Comparison of ENCODE assay signal across 15 mouse cellular contexts in genomic region chr2:91452658-91453057, GRCm38 (mm10). TPM values are rescaled to one million over a fixed set of nuclear protein-coding genes. Genes with fewer than 3 reads are reported as not detected.
A peak's percentile ranks its signal among the peaks of the same experiment; 100 is the strongest.
DNase-seq lines count a peak whose midpoint lies in the region; ATAC-seq and TF ChIP-seq lines count a peak whose summit lies in the region.
"Had no signal": no experiment of that assay in that cellular context is flagged by ENCODE, and none has a peak within 500 bp of the region (broad histone marks: within the 10 kb centered on the region; RNA-seq: fewer than 3 reads in every experiment).

No protein-coding gene starts in this region.

- TF ChIP-seq CTCF in intestine, postnatal 0 days (IDR thresholded peaks at IDR 0.05; ENCODE audit: low read depth), result no peak

- H3K4me1 ChIP-seq in heart, embryonic 10.5 days, result peaks cover 22% of the 10 kb centered on the region
- peaks cover 31% of the 10 kb centered on the region for H3K4me1 ChIP-seq in liver, embryonic 12.5 days
- H3K4me1 ChIP-seq in liver, embryonic 11.5 days (replicated peaks; ENCODE audit: control insufficient read depth, insufficient read depth, low read length), result peaks cover 12% of the 10 kb centered on the region
- 0 out of 2 replicates have a peak, but pooled peaks cover 4% of the 10 kb centered on the region for H3K4me1 ChIP-seq in intestine, postnatal 0 days (replicated peaks; ENCODE audit: control insufficient read depth, insufficient read depth, low read length)
- H3K4me1 ChIP-seq in neural tube, embryonic 13.5 days (replicated peaks), result peaks cover 14% of the 10 kb centered on the region

- no peaks in the 10 kb centered on the region for H3K9me3 ChIP-seq in heart, embryonic 10.5 days
- no peaks in the 10 kb centered on the region for H3K9me3 ChIP-seq in liver, embryonic 12.5 days (replicated peaks)
- H3K9me3 ChIP-seq in liver, embryonic 11.5 days (ENCODE audit: control insufficient read depth, low read length), result no peaks in the 10 kb centered on the region
- no peaks in the 10 kb centered on the region for H3K9me3 ChIP-seq in intestine, postnatal 0 days (ENCODE audit: control insufficient read depth)
- no peaks in the 10 kb centered on the region for H3K9me3 ChIP-seq in neural tube, embryonic 13.5 days
- H3K9me3 ChIP-seq: embryonic facial prominence, embryonic 15.5 days; megakaryocyte, embryonic 14.5 days had no signal

- H3K27me3 ChIP-seq in heart, embryonic 10.5 days (ENCODE audit: insufficient read depth, poor library complexity, severe bottlenecking), result no peaks in the 10 kb centered on the region
- peaks cover 33% of the 10 kb centered on the region for H3K27me3 ChIP-seq in liver, embryonic 12.5 days (replicated peaks)
- peaks cover 2% of the 10 kb centered on the region for H3K27me3 ChIP-seq in liver, embryonic 11.5 days (replicated peaks; ENCODE audit: control insufficient read depth, insufficient read depth, low read length)
- no peaks in the 10 kb centered on the region for H3K27me3 ChIP-seq in intestine, postnatal 0 days (replicated peaks; ENCODE audit: control insufficient read depth, insufficient read depth, low read length)
- H3K27me3 ChIP-seq in neural tube, embryonic 13.5 days, result 0 out of 2 replicates have a peak, but pooled peaks cover 6% of the 10 kb centered on the region
- H3K27me3 ChIP-seq: embryonic facial prominence, embryonic 15.5 days had no signal

- DNase-seq in heart, embryonic 10.5 days (ENCODE audit: low spot score), result no peak
- DNase-seq in heart, adult 18-20 months, result no peak
- no peak for DNase-seq in liver, embryonic 11.5 days (ENCODE audit: low spot score)
- DNase-seq in left cerebral cortex, adult 9 months (ENCODE audit: low spot score in 2 of 2), result no peak
- DNase-seq in right cerebral cortex, postnatal 4 days, result no peak
- DNase-seq: B cell, adult 2 months; cerebellum, postnatal 25 days; thymus, postnatal 14 days had no signal

- peak overlapping the region; percentile 27; the same call in 1 of the 2 replicates for H3K4me3 ChIP-seq in heart, embryonic 10.5 days
- no peak overlapping the region for H3K4me3 ChIP-seq in liver, embryonic 12.5 days
- no peak overlapping the region for H3K4me3 ChIP-seq in liver, embryonic 11.5 days (ENCODE audit: low read depth, low read length)
- H3K4me3 ChIP-seq in intestine, postnatal 0 days (ENCODE audit: low read depth, low read length), result no peak overlapping the region
- no peak overlapping the region for H3K4me3 ChIP-seq in neural tube, embryonic 13.5 days
- H3K4me3 ChIP-seq: embryonic facial prominence, embryonic 15.5 days; megakaryocyte, embryonic 14.5 days had no signal

- H3K27ac ChIP-seq in heart, embryonic 10.5 days, result no peak overlapping the region
- H3K27ac ChIP-seq in liver, embryonic 12.5 days, result no peak overlapping the region
- H3K27ac ChIP-seq in liver, embryonic 11.5 days (ENCODE audit: low read depth, low read length), result no peak overlapping the region
- peak overlapping the region; percentile 70 for H3K27ac ChIP-seq in intestine, postnatal 0 days (ENCODE audit: low read depth, low read length)
- no peak overlapping the region for H3K27ac ChIP-seq in neural tube, embryonic 13.5 days (replicated peaks)
- H3K27ac ChIP-seq: embryonic facial prominence, embryonic 15.5 days; hindbrain, postnatal 0 days had no signal

- no peak overlapping the region for H3K9ac ChIP-seq in liver, embryonic 12.5 days
- no peak overlapping the region for H3K9ac ChIP-seq in liver, embryonic 11.5 days (ENCODE audit: low read depth, low read length)
- no peak overlapping the region for H3K9ac ChIP-seq in intestine, postnatal 0 days (ENCODE audit: low read depth, low read length)
- H3K9ac ChIP-seq in neural tube, embryonic 13.5 days, result no peak overlapping the region
- H3K9ac ChIP-seq: embryonic facial prominence, embryonic 15.5 days had no signal

- no peak; the same call in 1 of the 2 replicates for ATAC-seq in liver, embryonic 12.5 days
- no peak for ATAC-seq in liver, embryonic 11.5 days (replicated peaks; ENCODE audit: low FRiP score)
- peak; percentile 74 for ATAC-seq in intestine, postnatal 0 days
- ATAC-seq in neural tube, embryonic 13.5 days (ENCODE audit: low read depth), result no peak
- ATAC-seq: forebrain, embryonic 16.5 days; hindbrain, postnatal 0 days had no signal

- no peaks in the 10 kb centered on the region for H3K36me3 ChIP-seq in heart, embryonic 10.5 days
- no peaks in the 10 kb centered on the region for H3K36me3 ChIP-seq in liver, embryonic 12.5 days
- no peaks in the 10 kb centered on the region for H3K36me3 ChIP-seq in liver, embryonic 11.5 days (ENCODE audit: control insufficient read depth, insufficient read depth, low read length)
- H3K36me3 ChIP-seq in intestine, postnatal 0 days (ENCODE audit: control insufficient read depth, insufficient read depth), result no peaks in the 10 kb centered on the region
- no peaks in the 10 kb centered on the region for H3K36me3 ChIP-seq in neural tube, embryonic 13.5 days
- H3K36me3 ChIP-seq: embryonic facial prominence, embryonic 15.5 days had no signal

- H3K4me2 ChIP-seq in liver, embryonic 12.5 days, result peak overlapping the region; percentile 8
- no peak overlapping the region for H3K4me2 ChIP-seq in liver, embryonic 11.5 days
- peak overlapping the region; percentile 54 for H3K4me2 ChIP-seq in intestine, postnatal 0 days (replicated peaks; ENCODE audit: low read depth)
- peak overlapping the region; percentile 18; the same call in 1 of the 2 replicates for H3K4me2 ChIP-seq in neural tube, embryonic 13.5 days
- H3K4me2 ChIP-seq: embryonic facial prominence, embryonic 15.5 days had no signal

- 38% methylated on average over 8 of the region's 8 CpGs for WGBS in heart, embryonic 10.5 days
- WGBS in liver, embryonic 12.5 days (ENCODE audit: insufficient replicate concordance), result 35% methylated on average over 8 of the region's 8 CpGs
- 43% methylated on average over 8 of the region's 8 CpGs for WGBS in liver, embryonic 11.5 days
- WGBS in intestine, postnatal 0 days, result 17% methylated on average over 8 of the region's 8 CpGs
- WGBS in neural tube, embryonic 13.5 days, result 40% methylated on average over 8 of the region's 8 CpGs

RNA-seq across cellular contexts. Expression of gene Lrp4, which starts 4.7 kb away (rescaled TPM):
- 4.6 and 5.7 TPM in 2 replicates for polyA plus RNA-seq in heart, embryonic 10.5 days (2016; fragmentation: Nextera tagmentation; extraction: Ambion mirVana)
- 10 to 100 TPM in 1 of 2 experiments, 1 to 10 TPM in 1; 9.4 to 10.4 TPM for total RNA-seq in heart, adult 18-20 months (2021)
- polyA plus RNA-seq in liver, embryonic 12.5 days (2016; fragmentation: Nextera tagmentation; extraction: Ambion mirVana), result 1.0 and 1.2 TPM in 2 replicates
- polyA plus RNA-seq in liver, embryonic 11.5 days (2014; fragmentation: Nextera tagmentation; extraction: Ambion mirVana), result 1.7 and 1.9 TPM in 2 replicates
- polyA plus RNA-seq in intestine, postnatal 0 days (2015; fragmentation: Nextera tagmentation; extraction: Ambion mirVana), result 4.9 and 5.4 TPM in 2 replicates
- polyA plus RNA-seq in neural tube, embryonic 13.5 days (2015; fragmentation: Nextera tagmentation; extraction: Ambion mirVana), result 5.1 and 5.8 TPM in 2 replicates

RNA-seq across cellular contexts. Expression of gene 1110051M20Rik, which starts 8.2 kb away (rescaled TPM):
- 43.2 and 50.1 TPM in 2 replicates for polyA plus RNA-seq in heart, embryonic 10.5 days (2016; fragmentation: Nextera tagmentation; extraction: Ambion mirVana)
- total RNA-seq in heart, adult 18-20 months (2021), result 10 to 100 TPM in 1 of 2 experiments, 1 to 10 TPM in 1; 7.7 to 14.7 TPM
- polyA plus RNA-seq in liver, embryonic 12.5 days (2016; fragmentation: Nextera tagmentation; extraction: Ambion mirVana), result 9.1 and 10.4 TPM in 2 replicates
- 23.7 and 24.8 TPM in 2 replicates for polyA plus RNA-seq in liver, embryonic 11.5 days (2014; fragmentation: Nextera tagmentation; extraction: Ambion mirVana)
- 13.5 and 15.6 TPM in 2 replicates for polyA plus RNA-seq in intestine, postnatal 0 days (2015; fragmentation: Nextera tagmentation; extraction: Ambion mirVana)
- polyA plus RNA-seq in neural tube, embryonic 13.5 days (2015; fragmentation: Nextera tagmentation; extraction: Ambion mirVana), result 124 and 130 TPM in 2 replicates
